Mouse (Mus musculus) forebrain, postnatal 0 days (tissue): ENCODE results near the gene Trim33. TPM values are rescaled to one million over a fixed set of nuclear protein-coding genes. Genes with fewer than 3 reads are reported as not detected.
A peak's percentile ranks its signal among the peaks of the same experiment; 100 is the strongest.

Experiments used
- ATAC-seq: fragments of 200-750 bp; cut with Nextera tagmentation; 2 replicates; pipeline ENCODE4 v1.8.0; 2017; ENCODE audit warnings: mild to moderate bottlenecking, moderate library complexity
- DNase-seq: peaks from one replicate; pipeline ENCODE4 v3.0.0-alpha.2; 2015
- H3K27ac ChIP-seq: fragments of 300-500 bp; sonication (generic); 2 replicates; pipeline ENCODE4 v1.5.1; 2014; ENCODE audit warnings: low read depth, mild to moderate bottlenecking, antibody characterized with exemption, low read length, moderate library complexity, mixed read lengths
- H3K27me3 ChIP-seq: fragments of 300-500 bp; sonication (generic); 2 replicates; pipeline ENCODE4 v1.6.1; 2014; ENCODE audit warnings: mild to moderate bottlenecking, low read length, mixed read lengths; ENCODE audit not compliant: insufficient read depth
- H3K36me3 ChIP-seq: fragments of 300-500 bp; sonication (generic); 2 replicates; pipeline ENCODE4 v1.6.1; 2014; ENCODE audit warnings: mild to moderate bottlenecking, moderate library complexity; ENCODE audit not compliant: insufficient read depth
- H3K4me1 ChIP-seq: fragments of 300-500 bp; sonication (generic); 2 replicates; pipeline ENCODE4 v1.6.1; 2014; ENCODE audit warnings: antibody characterized with exemption; ENCODE audit not compliant: insufficient read depth
- H3K4me2 ChIP-seq: fragments of 300-500 bp; sonication (generic); 2 replicates; pipeline ENCODE4 v1.6.1; 2014; ENCODE audit warnings: low read depth, mild to moderate bottlenecking, moderate library complexity
- H3K4me3 ChIP-seq: fragments of 300-500 bp; sonication (generic); 2 replicates; pipeline ENCODE4 v1.5.1; 2014; ENCODE audit warnings: low read depth, low read length, mixed read lengths
- H3K9ac ChIP-seq: fragments of 300-500 bp; sonication (generic); 2 replicates; pipeline ENCODE4 v1.6.1; 2014; ENCODE audit warnings: mild to moderate bottlenecking
- H3K9me3 ChIP-seq: fragments of 300-500 bp; sonication (generic); 2 replicates; pipeline ENCODE4 v1.6.1; 2016; ENCODE audit warnings: low read length
- CTCF ChIP-seq: sonication (generic); IDR thresholded peaks from 2 replicates; pipeline ENCODE4 v1.5.1; 2016; ENCODE audit warnings: antibody characterized with exemption, control low read depth, low read depth
- WGBS: fragments of 180-500 bp; shearing (Covaris S2); extraction: QIAGEN DNeasy Blood & Tissue Kit; methylation state at CpG from one replicate; pipeline ENCODE4 v1.1.7; 2014; 5-methylcytosine and 5-hydroxymethylcytosine counted together
- polyA plus RNA-seq: library from polyadenylated mRNA; unstranded; fragments of >200 nt; fragmentation: Nextera tagmentation; extraction: Ambion mirVana; gene quantifications from 2 replicates; pipeline ENCODE4 v1.2.1, GENCODE M21; 2015
- total RNA-seq: library from RNA; depleted of rRNA; stranded (reverse); fragments of >200 nt; gene quantifications from 2 replicates; pipeline ENCODE4 v1.2.3, GENCODE M21; 2014; rRNA removed

The Trim33 gene
- total and polyA plus RNA-seq, 2 experiments from 2014 or later, result 12.5 to 65.5 TPM

- H3K4me2 ChIP-seq, result no peak overlapping the region
- H3K36me3 ChIP-seq, result no peaks in the 10 kb centered on the region
- WGBS, result 93% methylated on average over 3 of the region's 3 CpGs
- ATAC-seq (no peak), DNase-seq (no peak)
- no peak overlapping the region for H3K9ac ChIP-seq
- TF ChIP-seq CTCF, result no peak
- H3K9me3 ChIP-seq, result no peaks in the 10 kb centered on the region
- H3K4me1 ChIP-seq, result 0 out of 2 replicates have a peak, but pooled peaks cover 3% of the 10 kb centered on the region
- H3K27ac ChIP-seq, result no peak overlapping the region
- no peak overlapping the region for H3K4me3 ChIP-seq
- no peaks in the 10 kb centered on the region for H3K27me3 ChIP-seq
Observed at GRCm38 (mm10) chr3:103397523-103397922, 118.4 kb downstream of the Trim33 start.

- 0 out of 2 replicates have a peak, but pooled peaks cover 3% of the 10 kb centered on the region for H3K4me1 ChIP-seq
- ATAC-seq (no peak), DNase-seq (no peak)
- H3K9me3 ChIP-seq, result no peaks in the 10 kb centered on the region
- peak overlapping the region; percentile 72 for H3K27ac ChIP-seq
- H3K27me3 ChIP-seq, result no peaks in the 10 kb centered on the region
- WGBS, result 86% methylated on average over 6 of the region's 6 CpGs
- no peak overlapping the region for H3K4me2 ChIP-seq
- TF ChIP-seq CTCF, result no peak
- no peak overlapping the region for H3K9ac ChIP-seq
- no peak overlapping the region for H3K4me3 ChIP-seq
- no peaks in the 10 kb centered on the region for H3K36me3 ChIP-seq
Observed at GRCm38 (mm10) chr3:103400807-103401206, 121.7 kb downstream of the Trim33 start.

- DNase-seq (peak; percentile 82), ATAC-seq (peak; percentile 96)
- Histone ChIP-seq H3K9me3 (no peaks in the 10 kb centered on the region), H3K27ac (peak overlapping the region; percentile 72), H3K4me2 (no peak overlapping the region), H3K4me1 (0 out of 2 replicates have a peak, but pooled peaks cover 3% of the 10 kb centered on the region), H3K9ac (no peak overlapping the region), H3K36me3 (no peaks in the 10 kb centered on the region), H3K4me3 (no peak overlapping the region), H3K27me3 (no peaks in the 10 kb centered on the region)
- TF ChIP-seq CTCF, result no peak
- WGBS, result 31% methylated on average over 17 of the region's 17 CpGs
Observed at GRCm38 (mm10) chr3:103401342-103402098, 122.4 kb downstream of the Trim33 start.

GRCm38 (mm10) chr3:103402212-103402611 lies 123.1 kb downstream of the Trim33 start:
- no peaks in the 10 kb centered on the region for H3K9me3 ChIP-seq
- no peak for TF ChIP-seq CTCF
- H3K4me2 ChIP-seq, result no peak overlapping the region
- H3K27me3 ChIP-seq, result no peaks in the 10 kb centered on the region
- H3K4me1 ChIP-seq, result 0 out of 2 replicates have a peak, but pooled peaks cover 3% of the 10 kb centered on the region
- 31% methylated on average over 10 of the region's 10 CpGs for WGBS
- 0 out of 2 replicates have a peak overlapping the region, but pooled peaks have one; percentile 29 for H3K27ac ChIP-seq
- H3K36me3 ChIP-seq, result no peaks in the 10 kb centered on the region
- H3K9ac ChIP-seq, result no peak overlapping the region
- H3K4me3 ChIP-seq, result no peak overlapping the region
- DNase-seq, result no peak
- ATAC-seq, result no peak

GRCm38 (mm10) chr3:103405135-103405534 lies 126.0 kb downstream of the Trim33 start:
- DNase-seq (no peak), ATAC-seq (no peak)
- H3K9ac ChIP-seq, result no peak overlapping the region
- no peak overlapping the region for H3K27ac ChIP-seq
- no peak overlapping the region for H3K4me3 ChIP-seq
- no peaks in the 10 kb centered on the region for H3K36me3 ChIP-seq
- no peak for TF ChIP-seq CTCF
- no peak overlapping the region for H3K4me2 ChIP-seq
- H3K9me3 ChIP-seq, result no peaks in the 10 kb centered on the region
- 78% methylated on average over 2 of the region's 2 CpGs for WGBS
- H3K4me1 ChIP-seq, result 0 out of 2 replicates have a peak, but pooled peaks cover 3% of the 10 kb centered on the region
- no peaks in the 10 kb centered on the region for H3K27me3 ChIP-seq

- no peak overlapping the region for H3K4me2 ChIP-seq
- 0 out of 2 replicates have a peak, but pooled peaks cover 3% of the 10 kb centered on the region for H3K4me1 ChIP-seq
- ATAC-seq (no peak), DNase-seq (no peak)
- no peaks in the 10 kb centered on the region for H3K9me3 ChIP-seq
- H3K36me3 ChIP-seq, result no peaks in the 10 kb centered on the region
- H3K27ac ChIP-seq, result no peak overlapping the region
- TF ChIP-seq CTCF, result no peak
- H3K9ac ChIP-seq, result no peak overlapping the region
- 78% methylated on average over 11 of the region's 11 CpGs for WGBS
- H3K27me3 ChIP-seq, result no peaks in the 10 kb centered on the region
- no peak overlapping the region for H3K4me3 ChIP-seq
Observed at GRCm38 (mm10) chr3:103405871-103406765, 127.0 kb downstream of the Trim33 start.

Other genes with a start within 250 kb of the Trim33 start
- 71.8 and 78.2 TPM in 2 replicates for gene Nras, start 221.0 kb upstream of the Trim33 start, total RNA-seq
- 74.2 and 81.9 TPM in 2 replicates for gene Nras, start 221.0 kb upstream of the Trim33 start, polyA plus RNA-seq
- gene Ampd1, start 205.3 kb upstream of the Trim33 start, total RNA-seq, result not detected in 2 replicates
- gene Ampd1, start 205.3 kb upstream of the Trim33 start, polyA plus RNA-seq, result not detected in 2 replicates
- 1.4 and 1.5 TPM in 2 replicates for gene Dennd2c, start 176.7 kb upstream of the Trim33 start, total RNA-seq
- 0.58 TPM in 2 replicates for gene Dennd2c, start 176.7 kb upstream of the Trim33 start, polyA plus RNA-seq
- 105 and 121 TPM in 2 replicates for gene Bcas2, start 107.6 kb upstream of the Trim33 start, total RNA-seq
- gene Bcas2, start 107.6 kb upstream of the Trim33 start, polyA plus RNA-seq, result 213 and 237 TPM in 2 replicates